Mouse (Mus musculus): ENCODE data around the gene Gm3952.

Gene Gm3952

DNA sequence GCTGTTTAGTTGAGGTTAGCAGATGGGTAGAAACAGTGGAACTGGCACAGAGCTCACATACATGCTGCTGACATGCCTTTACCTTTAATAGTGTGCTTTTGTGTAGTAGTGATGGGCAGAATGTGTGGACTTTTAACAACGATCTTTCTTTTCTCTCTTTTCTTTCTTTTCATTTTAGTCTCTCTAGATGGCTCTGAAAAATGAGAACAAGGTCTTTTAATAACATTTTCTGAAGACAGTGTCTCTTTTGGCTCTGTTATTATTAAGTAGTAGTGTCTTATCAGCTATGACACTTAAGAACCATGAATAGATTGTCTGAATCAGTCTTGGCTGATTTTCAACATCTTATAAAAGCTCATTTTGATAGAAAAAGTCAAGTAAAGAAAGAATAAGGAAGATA, at the start of gene Gm3952:
Gene Gm3952 (minus strand): TSS at position 101 of the 400 bp plus-strand sequence.
- no peak for DNase-seq (ENCODE audit: low read depth in 1 of 2, low spot score in 2 of 2)

DNA sequence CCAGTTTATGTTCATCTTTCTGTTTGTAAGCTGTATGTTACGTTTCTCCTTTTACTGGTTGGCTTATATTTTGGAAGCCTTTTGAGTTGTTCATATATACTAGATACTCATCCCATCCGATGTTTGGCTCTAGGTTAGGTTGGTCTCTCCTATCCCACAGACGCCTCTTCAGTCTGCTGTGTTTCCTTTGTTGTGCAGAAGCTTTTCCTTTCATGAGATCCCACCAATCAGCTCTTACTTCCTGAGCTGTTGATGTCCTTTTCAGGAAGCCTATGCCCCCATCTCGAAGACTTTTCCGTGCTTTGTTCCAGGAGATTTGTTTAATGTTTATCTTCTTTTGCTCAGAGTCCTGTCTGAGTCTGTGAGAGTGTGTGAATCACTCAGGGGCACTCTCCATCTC, 45.3 kb upstream of the Gm3952 start:
- DNase-seq (ENCODE audit: low read depth in 1 of 2, low spot score in 2 of 2): no peak

DNA sequence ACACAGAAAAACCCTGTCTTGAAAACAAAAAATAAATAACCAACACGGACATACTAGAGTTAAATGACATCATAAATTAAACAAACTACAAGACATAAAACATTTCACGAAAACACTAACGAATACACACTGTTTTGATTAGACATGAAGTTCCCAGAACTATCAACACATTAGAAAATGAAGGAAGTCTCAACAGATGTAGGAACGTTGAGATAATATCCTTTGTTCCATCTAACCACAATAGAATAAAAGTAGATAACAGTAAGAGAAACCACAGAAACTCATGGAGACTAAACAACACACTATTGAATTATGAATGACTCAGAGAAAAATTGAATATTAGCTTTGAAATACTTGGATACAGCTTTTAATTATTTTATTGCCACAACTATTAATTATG, 14.0 kb upstream of the Gm3952 start:
- no peak for DNase-seq (ENCODE audit: low read depth in 1 of 2, low spot score in 2 of 2)

DNA sequence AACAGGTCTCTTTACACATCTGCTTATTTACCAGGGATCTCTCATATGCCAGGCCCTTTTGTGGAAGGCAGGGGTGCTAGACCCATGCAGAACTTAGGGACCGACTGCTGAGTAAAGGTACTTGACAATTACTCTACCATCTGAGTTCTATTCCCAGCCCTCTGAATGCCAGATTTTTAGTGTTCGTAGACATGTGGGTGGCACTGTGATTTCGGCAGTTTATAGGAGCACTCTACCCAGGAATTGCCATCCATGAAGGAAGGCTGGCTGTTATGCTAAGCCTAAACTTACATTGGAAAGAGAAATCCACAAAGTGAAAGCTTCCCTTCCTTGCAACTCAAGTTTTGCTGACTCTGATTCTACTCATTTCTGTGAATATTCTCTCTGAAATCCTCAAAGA, 62.8 kb downstream of the Gm3952 start:
- no peak for DNase-seq (ENCODE audit: low read depth in 1 of 2, low spot score in 2 of 2)

DNA sequence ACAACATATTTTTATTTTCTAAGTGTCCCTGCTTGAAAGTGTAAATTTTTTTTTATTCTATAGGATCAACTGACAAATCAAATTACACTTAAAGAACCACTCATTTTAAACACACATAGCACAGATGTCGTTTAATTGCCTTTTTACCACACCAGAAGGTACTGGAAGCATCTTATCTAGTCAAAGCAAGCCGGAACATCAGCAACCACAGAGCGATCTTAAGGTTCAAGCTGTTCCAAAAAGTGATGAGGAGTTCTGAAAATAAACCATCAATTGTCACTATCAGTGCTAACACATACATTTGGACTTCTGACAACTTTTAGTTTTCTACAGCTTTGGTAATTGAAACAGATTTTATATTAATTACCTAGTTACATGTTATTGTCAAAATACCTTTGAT, 64.4 kb downstream of the Gm3952 start:
- no peak for DNase-seq (ENCODE audit: low read depth in 1 of 2, low spot score in 2 of 2)

DNA sequence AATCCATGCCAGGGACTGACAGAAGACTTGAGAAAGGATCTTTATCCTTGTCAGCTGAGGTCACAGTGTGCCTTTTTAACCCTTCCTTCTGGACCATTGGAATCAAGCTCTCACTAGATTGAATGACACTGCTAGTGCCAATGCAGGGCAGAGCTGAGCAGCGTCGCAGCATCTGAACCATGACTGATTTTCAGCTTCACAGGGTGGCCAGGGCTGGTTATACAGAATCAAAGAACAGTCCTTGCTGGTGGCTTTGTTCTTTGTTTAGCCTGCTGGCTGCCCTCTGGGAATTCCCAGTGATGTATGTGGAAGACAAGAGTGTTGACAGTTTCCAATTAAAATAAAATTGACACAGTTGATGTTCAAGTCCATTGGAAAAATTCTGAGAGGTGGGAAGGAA, 66.2 kb downstream of the Gm3952 start:
- DNase-seq (ENCODE audit: low read depth in 1 of 2, low spot score in 2 of 2): no peak

DNA sequence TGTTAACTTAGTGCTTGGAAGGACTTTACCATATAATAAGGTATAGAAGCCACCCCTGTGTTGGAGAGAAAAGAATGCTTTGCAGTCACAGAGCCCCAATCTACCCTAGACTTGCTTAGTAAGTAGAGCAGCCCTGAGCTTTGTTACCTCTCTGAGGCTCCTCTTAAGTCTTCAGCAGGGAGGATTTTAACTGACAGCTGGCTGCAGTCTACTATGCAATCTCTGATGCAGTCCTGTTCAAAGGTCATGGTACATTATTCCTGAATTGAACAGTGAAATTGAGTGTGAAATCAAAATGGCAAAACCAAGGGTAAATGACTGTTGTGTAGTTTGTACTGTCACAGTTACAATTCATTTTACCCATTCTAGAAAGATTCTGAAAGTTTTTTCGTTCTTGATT, 71.3 kb downstream of the Gm3952 start:
- DNase-seq (ENCODE audit: low read depth in 1 of 2, low spot score in 2 of 2): no peak

DNA sequence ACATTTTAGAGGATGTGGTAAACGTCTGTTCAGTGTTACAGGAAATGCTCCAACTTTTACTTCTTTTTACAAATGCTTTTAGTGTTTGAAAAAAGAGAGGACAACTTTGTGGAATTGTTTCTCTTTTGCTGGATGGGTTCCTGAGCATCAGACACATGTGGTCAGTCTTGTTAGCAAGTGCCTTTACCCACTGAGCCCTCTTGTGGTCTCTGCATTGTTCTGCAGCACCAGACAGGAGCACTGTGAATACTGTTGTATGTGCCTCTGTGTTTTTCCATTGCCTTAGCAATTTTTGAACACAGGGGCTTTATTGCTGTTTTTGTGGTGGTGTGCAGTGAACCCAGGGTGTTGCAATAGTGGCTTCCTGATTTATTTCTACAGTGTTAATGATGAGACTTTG, 73.7 kb downstream of the Gm3952 start:
- DNase-seq (ENCODE audit: low read depth in 1 of 2, low spot score in 2 of 2): no peak

DNA sequence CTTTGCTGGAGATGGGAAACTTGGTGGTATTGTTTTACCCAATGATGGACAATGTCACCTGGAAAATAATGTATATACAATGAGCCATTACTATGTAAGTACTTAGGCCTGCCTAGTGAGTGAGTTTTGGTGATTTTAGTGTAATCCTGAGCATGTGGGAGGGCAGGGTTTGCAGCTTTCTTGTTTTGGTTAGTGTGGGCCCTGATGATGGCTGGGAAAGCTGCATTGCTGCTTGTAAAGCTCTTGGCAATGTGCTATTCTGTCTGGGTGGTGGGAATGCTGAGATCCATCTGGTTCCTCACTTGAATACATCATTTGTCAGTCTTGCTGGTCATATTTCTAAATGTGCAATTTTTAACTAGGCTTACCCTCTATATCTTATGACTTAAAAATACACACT, 82.3 kb downstream of the Gm3952 start:
- no peak for DNase-seq (ENCODE audit: low read depth in 1 of 2, low spot score in 2 of 2)

DNA sequence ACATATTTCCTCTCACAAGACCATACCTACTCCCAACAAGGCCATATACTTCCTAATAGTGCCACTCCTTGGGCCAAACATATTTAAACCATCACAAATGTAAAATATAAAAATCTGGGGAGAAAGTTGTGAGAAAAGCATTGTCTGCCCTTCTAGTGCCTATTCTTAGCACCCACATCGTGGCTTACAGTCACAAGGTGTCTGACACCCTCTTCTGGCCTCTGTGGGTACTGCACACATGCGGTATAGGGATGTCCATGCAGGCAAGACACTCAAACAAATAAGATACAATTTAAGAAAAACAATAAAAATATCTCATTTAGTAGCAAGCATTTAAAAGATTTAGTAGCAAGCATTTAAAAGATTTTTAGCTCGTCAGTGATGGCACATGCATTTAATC, 89.2 kb downstream of the Gm3952 start:
- peak; percentile 33 to 73 for DNase-seq (ENCODE audit: low read depth in 1 of 2, low spot score in 2 of 2)

DNA sequence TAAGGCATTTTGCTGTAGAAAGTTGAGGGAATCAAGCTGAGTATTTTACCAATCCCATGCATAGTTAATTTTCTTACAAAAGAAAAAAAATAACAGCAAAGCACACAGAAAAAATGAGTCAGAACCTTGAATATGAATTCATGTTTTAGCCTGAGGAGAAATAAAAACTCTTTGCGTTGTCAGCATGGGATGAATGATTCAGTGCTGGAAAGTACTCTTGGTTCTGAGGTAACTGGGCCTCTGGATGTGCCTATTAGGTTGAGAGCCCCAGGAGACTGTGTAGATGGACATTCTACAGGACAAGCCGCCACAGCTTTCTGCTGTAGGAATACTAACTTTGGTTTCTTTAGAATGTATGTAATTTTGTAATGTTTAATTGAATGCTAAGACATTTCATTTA, 93.7 kb downstream of the Gm3952 start:
- DNase-seq (ENCODE audit: low read depth in 1 of 2, low spot score in 2 of 2): no peak

DNA sequence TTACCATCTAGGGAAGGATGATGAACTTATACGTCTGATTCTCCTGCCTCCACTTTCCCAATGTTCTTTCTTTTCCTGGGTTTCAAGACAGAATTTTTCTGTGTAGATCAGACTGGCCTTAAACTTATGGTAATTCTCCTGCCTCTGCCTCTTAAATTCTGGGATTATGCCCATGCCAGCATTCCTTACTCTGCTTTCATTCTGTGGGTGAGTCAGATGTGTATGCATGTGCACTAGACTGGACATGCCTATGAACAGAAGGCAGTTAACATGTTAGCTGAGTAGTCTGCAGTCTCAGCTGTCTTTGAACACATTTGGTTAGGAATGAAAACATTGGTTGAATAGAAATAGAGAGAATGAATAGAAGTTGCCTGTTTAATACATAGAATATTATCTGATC, 94.1 kb downstream of the Gm3952 start:
- no peak for DNase-seq (ENCODE audit: low read depth in 1 of 2, low spot score in 2 of 2)

DNA sequence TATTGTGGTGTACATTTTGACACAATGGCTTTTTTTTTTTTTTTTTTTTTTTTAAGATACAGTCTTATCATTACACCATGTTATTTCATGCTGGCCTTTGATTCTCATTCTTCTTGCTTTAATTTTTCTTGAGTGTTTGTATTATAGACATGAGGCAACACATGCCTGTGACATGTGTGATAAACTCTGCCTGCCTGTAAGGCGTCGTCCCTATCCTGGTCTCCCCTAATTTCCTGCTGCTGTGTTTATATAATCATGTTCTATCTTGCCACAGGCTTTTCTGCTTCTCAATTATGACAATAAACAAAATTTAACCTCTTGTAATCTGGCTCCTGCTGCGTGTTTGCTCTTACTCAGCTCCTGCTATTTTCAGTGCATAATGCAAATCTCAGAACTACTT, 100.5 kb downstream of the Gm3952 start:
- DNase-seq (ENCODE audit: low read depth in 1 of 2, low spot score in 2 of 2): no peak

DNA sequence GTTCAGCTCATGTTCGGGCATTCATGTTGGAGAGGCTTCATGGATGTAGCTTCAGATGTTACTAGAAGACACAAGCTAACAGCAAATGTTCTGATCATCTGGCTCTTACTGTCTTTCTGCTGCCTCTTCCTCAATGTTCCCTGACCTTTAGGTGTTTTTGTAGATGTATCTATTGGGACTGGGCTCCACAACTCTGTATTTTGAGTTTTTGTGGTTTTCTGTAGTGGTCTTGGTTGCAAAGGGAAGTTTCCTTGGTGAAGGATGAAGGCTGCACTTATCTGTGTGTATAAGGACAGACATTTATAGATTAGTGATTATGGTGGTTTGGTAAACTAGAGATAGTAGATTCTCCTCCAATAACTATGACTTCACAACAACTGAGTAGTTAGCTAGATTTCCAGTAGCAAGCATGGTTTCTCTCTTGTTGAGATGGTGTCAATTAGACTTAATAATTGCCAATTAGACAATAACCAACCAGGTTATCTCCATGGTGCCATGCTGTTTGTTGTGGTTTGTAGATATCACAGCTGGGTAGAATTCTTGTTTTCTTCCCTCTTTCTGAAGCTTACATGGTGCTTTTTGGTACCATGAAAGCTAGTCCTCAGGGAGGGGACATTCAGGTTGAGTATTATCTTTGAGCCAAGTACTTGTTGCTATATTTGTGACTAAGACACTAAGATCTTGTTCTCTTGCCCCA, 101.6 kb downstream of the Gm3952 start:
- no peak for DNase-seq (ENCODE audit: low read depth in 1 of 2, low spot score in 2 of 2)
